Mouse (Mus musculus): ENCODE data around the gene Egr2. TPM values are rescaled to one million over a fixed set of nuclear protein-coding genes. Genes with fewer than 3 reads are reported as not detected.

Egr2 gene
- polyA plus RNA-seq, 1 experiment from 2014 or later: 1.8 TPM

DNA sequence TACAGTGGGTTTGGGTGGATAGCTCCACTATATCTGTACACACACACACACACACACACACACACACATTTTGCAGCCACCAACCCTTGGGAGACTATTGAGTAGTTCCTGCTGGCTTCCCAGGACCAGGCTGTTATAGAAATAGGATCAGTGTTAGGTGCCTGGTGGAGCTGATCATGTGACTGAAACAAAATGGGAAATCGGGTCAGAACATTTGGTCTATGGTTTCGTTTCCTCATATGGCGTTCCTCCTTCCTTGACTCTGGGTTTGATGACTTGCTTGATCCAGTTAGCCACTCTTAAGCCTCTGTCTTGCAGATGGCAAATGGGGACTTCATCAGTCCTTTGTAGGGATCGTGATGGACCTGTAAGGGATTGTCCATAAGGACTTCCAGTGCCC is 44.6 kb downstream of the Egr2 start:
- no peak overlapping the region for H3K9ac ChIP-seq
- WGBS: 91% methylated on average over 4 of the region's 4 CpGs

DNA sequence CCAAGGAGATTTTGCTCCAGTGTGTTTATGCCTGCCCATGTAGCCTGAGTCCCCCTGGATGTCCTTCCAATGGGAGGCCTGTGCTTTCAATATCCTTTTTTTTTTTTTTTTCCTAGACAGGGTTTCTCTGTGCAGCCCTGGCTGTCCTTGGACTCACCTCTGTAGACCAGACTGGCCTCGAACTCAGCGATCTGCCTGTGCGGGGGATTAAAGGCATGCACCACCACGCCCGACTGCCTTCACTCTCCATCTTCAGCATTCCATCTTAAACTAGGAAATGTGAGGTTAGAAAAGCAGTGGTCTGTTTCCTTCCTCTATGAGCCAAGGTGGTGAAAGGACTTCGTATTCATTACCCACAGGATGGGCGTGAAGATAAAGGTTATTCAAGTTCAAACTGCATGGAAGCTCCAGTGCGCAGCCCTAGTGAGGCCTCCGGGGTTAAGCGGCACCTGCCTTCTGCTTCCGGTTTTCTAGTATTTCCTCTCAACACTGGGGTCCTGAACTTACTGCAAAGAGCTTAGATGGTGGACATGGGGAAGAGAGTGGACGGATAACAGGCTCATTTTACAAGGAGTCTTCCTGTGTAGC is 46.5 kb downstream of the Egr2 start:
- ATAC-seq (ENCODE audit: low FRiP score): no peak
- Histone ChIP-seq H3K4me2 (replicated peaks) (no peak overlapping the region), H3K4me3 (replicated peaks; ENCODE audit: low read length) (no peak overlapping the region), H3K36me3 (replicated peaks; ENCODE audit: control insufficient read depth, insufficient read depth) (no peaks in the 10 kb centered on the region), H3K9me3 (ENCODE audit: control insufficient read depth, low read length) (no peaks in the 10 kb centered on the region), H3K27me3 (ENCODE audit: control insufficient read depth, insufficient read depth, low read length) (no peaks in the 10 kb centered on the region), H3K9ac (no peak overlapping the region), H3K27ac (no peak overlapping the region), H3K4me1 (replicated peaks; ENCODE audit: control insufficient read depth, insufficient read depth, low read length) (no peaks in the 10 kb centered on the region)
- no peak for DNase-seq (ENCODE audit: low spot score)
- WGBS: 89% methylated on average over 12 of the region's 12 CpGs

More for the DNA sequence above, 44.6 kb downstream of the Egr2 start:
- Histone ChIP-seq H3K27me3 (ENCODE audit: control insufficient read depth, insufficient read depth, low read length) (no peaks in the 10 kb centered on the region), H3K36me3 (replicated peaks; ENCODE audit: control insufficient read depth, insufficient read depth) (no peaks in the 10 kb centered on the region), H3K4me1 (replicated peaks; ENCODE audit: control insufficient read depth, insufficient read depth, low read length) (no peaks in the 10 kb centered on the region), H3K27ac (no peak overlapping the region), H3K9me3 (ENCODE audit: control insufficient read depth, low read length) (no peaks in the 10 kb centered on the region), H3K4me2 (replicated peaks) (no peak overlapping the region), H3K4me3 (replicated peaks; ENCODE audit: low read length) (no peak overlapping the region)
- ATAC-seq (ENCODE audit: low FRiP score) (no peak), DNase-seq (ENCODE audit: low spot score) (no peak)

DNA sequence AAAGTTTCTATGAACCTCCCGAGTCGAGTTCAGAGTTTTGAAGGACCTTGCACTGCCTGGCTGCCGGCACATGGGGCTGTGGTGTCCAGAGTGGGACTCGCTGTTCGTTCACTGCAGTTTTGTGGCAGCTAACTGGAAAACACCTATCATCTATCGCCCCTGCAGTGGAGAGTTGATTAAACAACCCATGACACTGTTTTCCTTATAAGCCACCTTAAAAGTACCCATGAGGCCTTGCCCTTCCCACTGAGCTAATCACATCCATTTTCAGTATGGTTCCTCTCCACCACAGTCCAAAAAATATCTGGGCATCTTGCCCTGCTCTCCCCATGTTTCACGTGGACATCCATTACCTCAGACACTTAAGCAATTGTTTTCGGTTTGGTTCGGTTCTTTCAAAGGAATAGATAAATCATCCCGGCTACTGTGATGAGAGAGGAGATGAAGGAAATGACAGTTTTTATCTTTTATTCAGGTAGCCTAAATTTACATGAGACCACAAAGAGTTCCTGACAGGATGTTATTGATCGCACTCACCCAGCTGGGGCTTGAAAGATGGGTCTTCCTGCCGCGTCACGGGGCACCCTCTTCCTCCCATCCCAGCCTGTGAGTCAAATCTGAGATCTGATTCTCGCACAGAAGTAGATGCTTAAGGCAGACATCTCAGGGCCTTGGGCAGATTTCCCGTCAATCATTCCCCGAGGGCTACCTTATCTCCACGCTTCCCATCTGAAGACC is 50.8 kb downstream of the Egr2 start:
- Histone ChIP-seq H3K27ac (no peak overlapping the region), H3K9ac (no peak overlapping the region), H3K4me2 (replicated peaks) (no peak overlapping the region), H3K4me3 (replicated peaks; ENCODE audit: low read length) (no peak overlapping the region), H3K36me3 (replicated peaks; ENCODE audit: control insufficient read depth, insufficient read depth) (no peaks in the 10 kb centered on the region), H3K4me1 (replicated peaks; ENCODE audit: control insufficient read depth, insufficient read depth, low read length) (no peaks in the 10 kb centered on the region), H3K9me3 (ENCODE audit: control insufficient read depth, low read length) (no peaks in the 10 kb centered on the region), H3K27me3 (ENCODE audit: control insufficient read depth, insufficient read depth, low read length) (no peaks in the 10 kb centered on the region)
- DNase-seq (ENCODE audit: low spot score): no peak
- no peak for ATAC-seq (ENCODE audit: low FRiP score)
- WGBS: 78% methylated on average over 18 of the region's 18 CpGs

Other genes with a start within 250 kb of the Egr2 start
- 99.1 and 104 TPM in 2 replicates for gene Ado, start 13.5 kb downstream of the Egr2 start, polyA plus RNA-seq (2014; fragmentation: Nextera tagmentation; extraction: Ambion mirVana)